Mouse (Mus musculus): ENCODE data around the gene Dnah8.

Dnah8 gene

DNA sequence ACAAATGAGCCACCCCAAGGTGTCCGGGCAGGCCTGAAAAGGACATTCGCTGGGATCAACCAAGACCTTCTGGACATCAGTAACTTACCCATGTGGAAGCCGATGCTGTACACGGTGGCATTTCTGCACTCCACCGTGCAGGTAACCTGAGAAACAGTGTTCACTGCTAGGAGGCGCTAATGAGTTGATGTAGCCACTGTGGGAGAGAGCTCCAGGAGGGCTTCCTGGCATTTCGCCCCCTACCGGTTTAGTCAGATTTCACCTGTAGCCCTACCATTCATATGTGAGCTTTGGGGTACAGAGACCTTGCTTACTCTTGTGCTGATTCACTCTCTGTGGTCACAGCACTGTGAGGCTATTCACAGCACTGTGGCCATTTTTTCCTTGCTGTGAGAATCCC is 195.0 kb downstream of the Dnah8 start:
- no peak for DNase-seq (ENCODE audit: low spot score in 2 of 2)

GRCm38 (mm10) chr17:30821115-30821514 is 197.0 kb downstream of the Dnah8 start:
- DNase-seq (ENCODE audit: low spot score in 2 of 2): no peak

GRCm38 (mm10) chr17:30824473-30824872 is 200.3 kb downstream of the Dnah8 start:
- no peak for DNase-seq (ENCODE audit: low spot score in 2 of 2)

DNA sequence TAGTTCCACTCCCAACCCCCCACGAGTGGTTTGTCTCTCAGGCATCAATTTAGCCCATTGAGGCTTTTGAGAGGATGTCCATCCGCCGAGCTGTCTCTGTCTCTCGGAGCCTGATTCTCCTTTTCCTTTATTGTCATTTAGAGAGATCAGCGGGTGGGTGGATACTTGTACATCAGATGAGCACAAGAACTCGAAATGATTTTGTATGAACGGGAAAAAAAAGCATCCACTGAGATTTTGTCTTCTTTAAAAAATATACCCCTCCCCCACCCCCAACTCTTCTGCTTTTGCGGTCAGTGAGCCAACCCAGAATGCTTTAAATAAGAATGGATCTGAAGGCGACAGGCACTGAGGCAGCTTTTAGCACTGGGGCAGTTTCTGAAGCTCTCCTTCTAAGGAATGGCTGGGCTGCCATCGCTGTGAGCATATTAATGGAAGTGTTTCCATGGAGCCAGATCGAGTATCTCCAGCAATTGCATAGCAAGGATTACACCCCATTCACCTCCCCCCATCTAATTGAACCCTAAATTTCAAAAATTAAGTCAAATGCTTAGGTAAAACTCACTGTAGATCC is 201.7 kb downstream of the Dnah8 start:
- no peak for DNase-seq (ENCODE audit: low spot score in 2 of 2)

DNA sequence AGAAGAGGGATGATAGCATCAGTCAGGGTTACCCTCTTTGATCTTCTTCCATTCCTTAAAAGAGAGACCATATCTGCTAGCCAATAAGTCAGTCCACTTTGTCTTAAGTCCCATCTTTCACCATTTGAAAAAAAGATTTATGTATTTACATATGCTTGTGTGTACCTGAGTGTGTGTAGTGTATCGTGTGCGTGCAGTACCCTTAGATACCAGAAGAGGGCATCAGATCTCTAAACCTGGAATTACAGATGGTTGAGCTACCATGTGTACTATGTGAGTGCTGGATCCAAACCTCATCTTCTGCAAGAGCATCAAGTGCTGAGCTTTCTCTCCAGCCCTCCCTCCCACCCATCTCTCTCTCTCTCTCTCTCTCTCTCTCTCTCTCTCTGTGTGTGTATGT is 207.0 kb downstream of the Dnah8 start:
- DNase-seq (ENCODE audit: low spot score in 2 of 2): no peak

DNA sequence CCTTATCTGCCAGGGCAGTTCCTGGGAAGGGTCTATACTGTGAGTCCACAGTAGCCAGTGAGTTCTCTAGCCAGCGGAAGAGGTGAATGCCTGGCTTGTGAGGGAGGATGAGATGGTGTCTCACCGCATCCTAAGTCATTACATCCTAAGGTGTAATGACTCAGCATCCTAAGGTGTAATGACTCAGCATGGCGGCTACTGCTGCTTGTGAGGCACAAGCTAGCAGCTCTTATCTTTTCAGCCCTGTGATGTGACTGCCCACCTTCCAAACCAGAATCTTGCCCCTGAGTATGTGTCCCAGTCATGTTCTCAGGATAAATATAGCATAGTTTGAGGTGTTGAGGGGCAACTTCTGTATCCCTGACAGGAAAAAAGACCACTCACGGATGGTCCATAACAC is 211.3 kb downstream of the Dnah8 start:
- no peak for DNase-seq (ENCODE audit: low spot score in 2 of 2)

- DNase-seq (ENCODE audit: low spot score in 2 of 2): no peak
Measured at GRCm38 (mm10) chr17:30837031-30837430, 212.9 kb downstream of the Dnah8 start.

DNA sequence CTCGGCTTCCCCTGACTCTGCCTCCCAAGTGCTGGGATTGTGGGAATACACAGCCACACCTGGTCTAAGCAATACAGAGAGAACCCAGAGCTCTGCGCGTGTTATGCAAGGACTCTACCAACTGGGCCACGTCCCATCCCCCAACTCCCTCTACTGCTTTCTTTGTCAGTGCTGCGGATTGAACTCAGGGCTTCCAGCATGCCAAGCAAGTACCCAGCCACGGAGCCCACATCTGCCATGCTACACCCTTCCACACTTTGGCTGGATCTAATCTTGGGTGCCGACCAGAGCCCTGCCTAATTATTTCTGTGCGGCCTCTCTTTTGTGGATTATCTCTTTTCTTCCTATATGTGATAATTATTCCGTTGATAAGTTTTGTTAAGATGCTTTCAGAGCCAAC is 215.9 kb downstream of the Dnah8 start:
- DNase-seq (ENCODE audit: low spot score in 2 of 2): no peak

DNA sequence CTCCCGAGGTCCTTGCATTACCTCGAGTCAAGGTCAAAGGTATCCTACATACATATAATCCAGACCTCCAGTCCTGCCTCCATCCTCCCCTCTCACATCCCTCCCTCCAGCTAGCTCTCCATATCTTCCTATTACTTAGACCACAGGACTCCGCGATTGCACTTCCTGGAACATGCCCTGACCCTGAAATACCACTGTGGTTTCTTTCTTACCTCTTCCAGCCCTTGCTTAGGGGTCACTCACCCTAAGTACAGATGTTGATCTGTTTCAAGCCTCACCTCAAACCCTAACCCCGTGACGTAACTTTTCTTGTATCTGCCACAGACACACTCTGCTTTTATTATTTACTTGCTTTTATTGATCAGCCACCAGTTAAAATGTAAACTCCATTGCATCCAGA is 218.2 kb downstream of the Dnah8 start:
- peak; percentile 49 to 68 for DNase-seq (ENCODE audit: low spot score in 2 of 2)

DNA sequence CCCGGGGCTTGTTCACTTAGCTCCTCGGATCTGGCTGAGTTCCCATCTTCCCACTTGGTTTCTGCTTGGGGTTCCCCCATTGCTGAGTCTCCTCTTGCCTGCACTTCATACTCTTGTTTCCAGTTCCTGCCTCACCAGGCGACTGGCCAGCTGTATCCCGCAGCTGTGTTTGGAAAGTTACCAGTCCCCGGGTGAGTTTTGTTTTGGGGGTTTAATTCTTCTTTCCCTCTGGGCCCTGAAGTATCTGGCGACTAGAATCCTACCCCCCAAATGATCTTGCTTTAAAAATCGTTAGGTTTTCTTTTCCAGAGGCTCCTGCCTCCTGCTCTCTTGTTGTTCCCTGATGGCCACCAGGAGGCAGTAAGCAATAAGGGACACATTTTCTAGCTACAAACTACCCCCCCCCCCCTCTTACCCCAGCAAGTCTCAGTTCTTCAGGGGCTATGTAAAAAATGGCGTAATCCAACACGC is 220.2 kb downstream of the Dnah8 start:
- DNase-seq (ENCODE audit: low spot score in 2 of 2): no peak

- DNase-seq (ENCODE audit: low spot score in 2 of 2): no peak
Measured at GRCm38 (mm10) chr17:30847498-30847897, 223.3 kb downstream of the Dnah8 start.

GRCm38 (mm10) chr17:30848086-30848485 is 223.9 kb downstream of the Dnah8 start:
- no peak for DNase-seq (ENCODE audit: low spot score in 2 of 2)

GRCm38 (mm10) chr17:30848804-30849203 is 224.7 kb downstream of the Dnah8 start:
- DNase-seq (ENCODE audit: low spot score in 2 of 2): no peak

DNA sequence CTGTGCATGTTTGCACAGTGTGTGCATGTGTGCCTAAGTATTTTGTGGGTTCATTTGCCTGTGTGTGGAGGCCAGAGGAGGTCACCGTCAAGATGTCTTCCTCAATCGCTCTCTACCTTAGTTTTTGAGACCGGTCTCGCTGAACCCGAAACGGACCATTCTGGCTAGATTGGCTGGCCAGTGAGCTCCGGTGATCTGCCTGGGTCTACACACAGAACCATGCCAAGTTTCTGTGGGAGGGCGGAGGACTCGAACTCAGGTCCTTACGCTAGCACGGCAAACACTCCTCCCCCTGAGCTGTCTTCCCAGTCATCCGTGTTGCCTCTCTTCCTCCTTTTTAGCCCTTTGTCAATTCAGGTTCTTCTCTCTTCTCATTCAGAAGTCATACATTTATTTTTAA is 225.7 kb downstream of the Dnah8 start:
- DNase-seq (ENCODE audit: low spot score in 2 of 2): no peak

DNA sequence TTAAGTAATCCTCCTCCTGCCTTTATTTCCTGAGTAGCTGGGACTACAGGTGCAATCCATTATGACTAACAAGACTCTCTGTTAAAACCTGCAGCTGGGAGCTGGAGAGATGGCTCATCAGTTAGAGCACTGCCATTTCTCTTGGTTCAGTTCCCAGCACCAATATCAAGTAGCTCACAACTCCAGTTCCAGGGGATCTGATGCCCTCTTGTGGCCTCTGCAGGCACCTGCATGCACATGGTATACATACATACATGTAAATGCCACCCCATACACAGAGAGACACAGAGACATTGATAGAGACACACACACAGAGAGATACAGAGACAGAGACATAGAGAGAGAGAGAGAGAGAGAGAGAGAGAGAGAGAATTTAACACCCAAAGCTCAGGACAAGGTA is 228.2 kb downstream of the Dnah8 start:
- DNase-seq (ENCODE audit: low spot score in 2 of 2): no peak

- no peak for DNase-seq (ENCODE audit: low spot score in 2 of 2)
Measured at GRCm38 (mm10) chr17:30857347-30857746, 233.2 kb downstream of the Dnah8 start.

DNA sequence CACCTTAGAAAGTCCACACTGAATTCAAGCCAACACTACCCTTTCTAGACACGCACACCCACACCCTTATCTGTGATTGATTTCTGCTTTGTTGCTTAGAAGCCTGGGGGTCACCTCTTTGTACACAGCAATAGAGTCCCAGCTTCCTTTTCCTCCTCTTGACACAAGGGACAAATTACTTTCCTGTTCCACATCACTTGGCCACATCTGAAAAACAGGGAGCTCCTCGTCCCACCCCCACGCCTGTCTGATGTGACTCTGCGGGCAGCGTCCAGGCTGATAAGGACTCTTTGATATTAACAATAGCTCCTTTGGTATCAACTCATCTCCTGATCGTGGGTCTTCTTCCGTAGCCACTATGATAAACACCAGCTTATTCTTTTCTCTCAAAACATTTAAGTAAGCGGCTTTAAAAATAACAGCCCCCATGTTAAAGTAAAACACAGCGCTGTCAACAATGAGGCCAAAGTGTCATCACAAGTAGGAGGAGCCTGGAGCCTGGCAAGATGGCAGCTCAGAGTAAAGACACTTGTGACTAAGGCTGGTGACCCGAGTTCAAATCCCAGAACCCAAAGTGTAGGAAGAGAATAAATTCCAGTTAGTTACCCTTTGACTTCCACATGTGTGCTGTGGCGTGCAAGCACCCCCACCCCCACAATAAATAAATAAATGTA is 234.6 kb downstream of the Dnah8 start:
- DNase-seq (ENCODE audit: low spot score in 2 of 2): no peak

DNA sequence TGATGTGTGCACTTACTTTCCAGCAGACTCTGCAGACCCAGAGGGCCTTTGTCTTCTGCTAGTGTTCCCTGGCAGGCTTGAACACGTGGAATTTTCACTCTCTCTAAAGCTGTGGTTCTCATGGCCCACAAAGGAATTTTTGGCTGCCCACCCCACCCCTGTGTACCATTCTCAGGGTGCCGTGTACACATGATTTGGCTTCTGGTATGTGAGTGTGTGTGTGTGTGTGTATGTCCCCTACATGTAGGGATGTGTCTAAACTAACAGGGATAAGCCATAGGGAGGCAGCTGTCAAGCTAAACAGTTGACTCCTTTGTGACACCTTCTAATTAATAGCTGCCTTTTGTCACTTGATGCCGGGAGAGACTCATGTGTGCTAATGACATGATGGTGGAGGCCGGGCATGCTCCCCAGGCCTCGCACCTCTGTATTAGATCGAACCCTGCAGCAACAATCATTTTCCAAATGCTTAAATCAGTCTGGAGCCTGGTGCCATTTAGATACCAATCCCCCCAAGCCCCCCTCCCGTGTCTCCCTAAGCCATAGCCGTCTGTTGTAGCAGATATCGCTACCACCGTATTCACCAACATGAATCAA is 235.9 kb downstream of the Dnah8 start:
- no peak for DNase-seq (ENCODE audit: low spot score in 2 of 2)

GRCm38 (mm10) chr17:30860606-30861005 is 236.5 kb downstream of the Dnah8 start:
- DNase-seq (ENCODE audit: low spot score in 2 of 2): no peak

- DNase-seq (ENCODE audit: low spot score in 2 of 2): no peak
Measured at GRCm38 (mm10) chr17:30866281-30866680, 242.1 kb downstream of the Dnah8 start.

DNA sequence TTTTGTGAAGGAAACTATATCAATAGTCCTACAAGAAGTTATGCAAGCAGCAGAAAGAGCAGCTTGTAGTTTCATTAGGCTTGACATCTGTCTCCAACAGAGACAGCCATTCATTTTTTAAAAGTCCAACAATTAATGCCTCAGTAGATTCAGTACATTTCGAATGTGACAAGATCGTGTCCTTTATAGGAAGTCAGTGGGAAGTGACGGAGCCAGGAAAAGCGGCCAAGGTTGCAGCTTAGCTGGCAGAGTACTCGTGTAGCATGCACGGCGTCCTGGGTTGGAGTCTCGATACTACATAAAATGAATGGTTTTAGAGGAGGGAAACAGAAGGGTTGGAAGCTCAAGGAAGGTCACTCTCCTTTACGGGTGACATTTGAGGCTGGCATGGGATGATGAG is 242.8 kb downstream of the Dnah8 start:
- DNase-seq (ENCODE audit: low spot score in 2 of 2): no peak

DNA sequence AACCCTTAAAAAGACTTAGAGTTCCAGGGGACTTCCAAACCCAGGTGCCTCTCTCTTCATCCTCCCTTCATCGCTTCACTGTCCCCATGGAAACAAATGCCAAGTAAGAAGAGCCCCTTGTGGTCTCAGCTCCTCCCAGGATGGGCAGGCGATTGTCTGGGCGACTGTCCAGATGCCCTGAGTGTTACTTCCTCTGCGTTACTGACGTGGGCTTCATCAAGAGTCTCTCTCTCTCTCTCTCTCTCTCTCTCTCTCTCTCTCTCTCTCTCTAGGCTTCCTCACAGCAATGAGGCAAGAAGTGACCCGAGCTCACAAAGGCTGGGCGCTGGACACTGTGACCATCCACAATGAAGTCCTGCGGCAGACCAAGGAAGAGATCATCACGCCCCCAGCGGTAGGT is 246.9 kb downstream of the Dnah8 start:
- DNase-seq (ENCODE audit: low spot score in 2 of 2): peak in 1 of 2 experiments; percentile 10

GRCm38 (mm10) chr17:30874276-30874675 is 250.1 kb downstream of the Dnah8 start:
- DNase-seq (ENCODE audit: low spot score in 2 of 2): peak; percentile 21 to 22

Measured in natural killer cell, adult 2 months (primary cell).